Mouse (Mus musculus) heart, embryonic 16.5 days (tissue): ENCODE data around the gene Me3. TPM values are rescaled to one million over a fixed set of nuclear protein-coding genes. Genes with fewer than 3 reads are reported as not detected.

Experiments used
- ATAC-seq: fragments of 200-750 bp; cut with Nextera tagmentation; replicated peaks from 2 replicates; pipeline ENCODE4 v1.8.0; 2017; ENCODE audit warnings: moderate number of reproducible peaks; ENCODE audit not compliant: insufficient read depth, low FRiP score; ENCODE audit errors: extremely low read depth
- H3K27ac ChIP-seq: fragments of 300-500 bp; sonication (generic); 2 replicates; pipeline ENCODE4 v1.5.1; 2014; ENCODE audit warnings: mild to moderate bottlenecking, low read length, control low read depth, moderate library complexity
- H3K27me3 ChIP-seq: fragments of 300-500 bp; sonication (generic); 2 replicates; pipeline ENCODE4 v1.6.1; 2014; ENCODE audit warnings: low read length, mixed read lengths; ENCODE audit not compliant: control insufficient read depth, insufficient read depth
- H3K36me3 ChIP-seq: fragments of 300-500 bp; sonication (generic); 2 replicates; pipeline ENCODE4 v1.6.1; 2014; ENCODE audit not compliant: control insufficient read depth, insufficient read depth
- H3K4me1 ChIP-seq: fragments of 300-500 bp; sonication (generic); 2 replicates; pipeline ENCODE4 v1.6.1; 2014; ENCODE audit warnings: low read length, mixed read lengths; ENCODE audit not compliant: control insufficient read depth, insufficient read depth
- H3K4me2 ChIP-seq: fragments of 300-500 bp; sonication (generic); 2 replicates; pipeline ENCODE4 v1.6.1; 2014; ENCODE audit warnings: low read depth, mild to moderate bottlenecking, control low read depth, low read length
- H3K4me3 ChIP-seq: fragments of 300-500 bp; sonication (generic); 2 replicates; pipeline ENCODE4 v1.5.1; 2014; ENCODE audit warnings: mild to moderate bottlenecking, control low read depth, low read length
- H3K9ac ChIP-seq: fragments of 300-500 bp; sonication (generic); 2 replicates; pipeline ENCODE4 v1.6.1; 2014; ENCODE audit warnings: low read length, control low read depth
- H3K9me3 ChIP-seq: fragments of 300-500 bp; sonication (generic); replicated peaks from 2 replicates; pipeline ENCODE4 v1.6.1; 2016; ENCODE audit warnings: low read length; ENCODE audit not compliant: control insufficient read depth
- WGBS: fragments of 180-500 bp; shearing (Covaris S2); extraction: QIAGEN DNeasy Blood & Tissue Kit; methylation state at CpG from one replicate; pipeline ENCODE4 v1.1.7; 2014; 5-methylcytosine and 5-hydroxymethylcytosine counted together
- polyA plus RNA-seq: library from polyadenylated mRNA; unstranded; fragments of >200 nt; fragmentation: Nextera tagmentation; extraction: Ambion mirVana; gene quantifications from 2 replicates; pipeline ENCODE4 v1.2.1, GENCODE M21; 2015

Gene Me3
- polyA plus RNA-seq, 1 experiment from 2014 or later: 10.8 TPM

DNA sequence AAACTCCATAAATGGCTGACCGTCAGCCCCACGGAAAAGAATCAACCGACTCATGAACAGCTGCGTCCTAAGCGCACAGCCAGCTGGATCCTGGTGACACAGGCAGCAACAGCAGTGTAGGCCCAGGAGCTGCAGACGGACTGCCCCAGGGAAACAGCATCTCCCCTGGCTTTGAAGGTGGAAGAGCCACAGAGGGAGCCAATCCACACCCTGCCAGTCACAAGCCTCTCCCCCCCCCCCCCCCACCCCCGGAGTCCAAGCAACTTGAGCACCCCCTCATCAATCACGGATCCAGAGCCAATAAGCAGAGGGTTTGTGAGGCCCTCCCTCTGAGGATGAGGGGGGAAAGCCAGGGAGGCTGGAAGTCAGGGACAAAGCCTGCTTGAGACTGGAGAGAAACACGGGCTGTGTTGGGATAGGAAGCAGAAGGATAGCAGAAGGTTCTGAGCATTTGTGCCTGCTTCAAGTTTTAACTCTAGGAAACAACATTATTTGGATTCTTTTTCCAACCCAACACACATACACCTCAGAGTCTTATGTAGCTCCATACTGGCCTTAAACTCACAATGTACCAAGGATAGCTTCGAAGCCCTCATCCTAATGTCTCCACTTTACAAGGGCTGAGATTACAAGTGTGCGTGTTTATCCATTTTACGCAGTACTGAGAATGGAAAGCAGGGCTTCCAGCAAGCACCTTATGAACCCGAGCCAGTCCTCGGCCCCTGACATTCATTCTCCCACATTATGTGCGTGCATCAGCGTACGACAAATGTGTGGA, 224.4 kb downstream of the Me3 start:
- Histone ChIP-seq H3K9ac (no peak overlapping the region), H3K4me3 (no peak overlapping the region), H3K9me3 (no peaks in the 10 kb centered on the region), H3K27ac (no peak overlapping the region), H3K27me3 (no peaks in the 10 kb centered on the region), H3K36me3 (no peaks in the 10 kb centered on the region), H3K4me2 (no peak overlapping the region), H3K4me1 (no peaks in the 10 kb centered on the region)
- 60% methylated on average over 17 of the region's 17 CpGs for WGBS
- ATAC-seq: no peak

DNA sequence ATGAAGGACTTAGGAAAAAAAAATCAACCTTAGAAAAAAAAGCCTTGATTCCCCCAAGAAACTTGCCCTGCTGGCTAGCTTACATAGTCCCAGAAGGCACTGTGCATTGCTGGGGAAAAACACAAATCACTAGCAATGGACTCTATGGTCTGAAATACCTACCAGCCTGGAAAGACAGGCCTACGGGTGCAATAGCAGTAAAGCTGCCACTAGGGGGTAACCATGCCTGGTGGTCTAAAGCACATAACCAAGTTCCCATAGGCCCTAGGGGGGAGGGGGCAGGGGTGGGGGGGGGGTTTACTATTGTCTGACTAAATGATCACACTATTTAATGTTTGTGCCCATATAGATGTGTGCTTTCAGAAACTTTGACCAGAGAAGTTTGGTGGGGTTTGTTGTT, 232.6 kb downstream of the Me3 start:
- Histone ChIP-seq H3K36me3 (no peaks in the 10 kb centered on the region), H3K27ac (no peak overlapping the region), H3K9me3 (no peaks in the 10 kb centered on the region), H3K4me1 (no peaks in the 10 kb centered on the region), H3K4me2 (no peak overlapping the region), H3K27me3 (no peaks in the 10 kb centered on the region), H3K4me3 (no peak overlapping the region), H3K9ac (no peak overlapping the region)
- ATAC-seq: no peak
- WGBS: 88% methylated on average over 1 of the region's 1 CpGs

DNA sequence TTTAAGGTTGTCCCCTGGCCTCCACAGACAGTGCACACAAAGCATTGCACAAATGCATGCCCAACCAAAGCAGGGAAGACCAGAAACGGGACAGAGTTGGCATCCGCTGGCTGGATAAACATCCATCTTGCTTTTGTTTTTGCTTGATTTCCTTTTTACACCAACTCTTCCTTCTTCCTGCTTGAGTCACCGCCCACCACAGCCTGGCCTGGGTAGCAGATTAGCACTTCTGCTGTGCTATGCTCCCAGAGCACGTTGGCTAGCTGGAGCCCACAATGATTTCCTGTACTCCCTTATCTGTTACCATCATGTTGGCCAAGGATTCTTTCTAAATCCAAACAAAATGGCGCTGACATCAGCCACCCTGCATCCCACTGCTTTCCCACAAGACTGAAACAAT, 235.0 kb downstream of the Me3 start:
- Histone ChIP-seq H3K4me3 (no peak overlapping the region), H3K4me2 (no peak overlapping the region), H3K27ac (no peak overlapping the region), H3K9ac (no peak overlapping the region), H3K27me3 (no peaks in the 10 kb centered on the region), H3K4me1 (no peaks in the 10 kb centered on the region), H3K36me3 (no peaks in the 10 kb centered on the region), H3K9me3 (no peaks in the 10 kb centered on the region)
- 55% methylated on average over 5 of the region's 5 CpGs for WGBS
- ATAC-seq: no peak

DNA sequence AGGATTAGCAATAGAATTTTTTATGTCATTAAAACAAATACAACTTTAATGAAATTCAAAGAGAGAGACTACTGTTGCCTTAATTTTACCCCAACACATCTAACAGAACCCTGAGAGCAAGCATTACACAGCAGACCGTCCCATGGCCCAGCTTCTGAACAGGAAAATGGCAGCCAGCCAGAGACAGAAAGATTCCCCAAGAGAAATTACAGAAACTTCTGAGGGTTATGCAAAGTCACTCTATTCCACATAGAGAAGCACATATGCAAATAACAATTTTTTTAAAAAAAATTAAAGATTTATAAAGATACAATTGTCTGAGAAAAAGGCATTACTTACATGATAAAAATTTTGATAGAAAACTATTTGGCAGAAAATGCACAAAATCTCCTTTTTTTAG, 247.5 kb downstream of the Me3 start:
- ATAC-seq: no peak
- WGBS: 34% methylated on average over 1 of the region's 1 CpGs

DNA sequence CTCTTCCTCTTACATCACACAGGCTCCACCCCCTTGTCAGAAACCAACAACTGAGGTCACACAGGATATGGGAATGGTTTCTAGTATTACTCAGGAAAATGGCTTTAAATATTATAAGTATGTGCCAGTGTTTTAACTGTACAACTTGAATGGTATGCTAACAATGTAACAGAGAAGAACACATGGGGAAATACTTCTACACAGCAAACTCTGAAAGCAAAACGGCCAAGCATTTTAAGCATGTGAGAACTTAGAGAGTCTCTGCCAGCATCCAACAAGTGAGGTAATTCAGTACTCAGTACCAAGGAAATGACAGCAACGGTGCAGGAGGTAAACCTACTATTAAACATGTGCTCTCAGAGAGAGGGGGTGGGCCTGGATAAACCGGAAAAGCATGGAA, 252.4 kb downstream of the Me3 start:
- Histone ChIP-seq H3K36me3 (no peaks in the 10 kb centered on the region), H3K27me3 (no peaks in the 10 kb centered on the region), H3K4me2 (no peak overlapping the region), H3K4me1 (no peaks in the 10 kb centered on the region), H3K27ac (no peak overlapping the region), H3K9me3 (no peaks in the 10 kb centered on the region), H3K9ac (no peak overlapping the region), H3K4me3 (no peak overlapping the region)
- ATAC-seq: no peak
- 30% methylated on average over 3 of the region's 3 CpGs for WGBS

More for the DNA sequence above, 247.5 kb downstream of the Me3 start:
- no peak overlapping the region for H3K4me2 ChIP-seq
- H3K27ac ChIP-seq: no peak overlapping the region
- no peaks in the 10 kb centered on the region for H3K36me3 ChIP-seq
- H3K4me3 ChIP-seq: no peak overlapping the region
- no peaks in the 10 kb centered on the region for H3K9me3 ChIP-seq
- H3K27me3 ChIP-seq: no peaks in the 10 kb centered on the region
- H3K4me1 ChIP-seq: no peaks in the 10 kb centered on the region
- no peak overlapping the region for H3K9ac ChIP-seq

DNA sequence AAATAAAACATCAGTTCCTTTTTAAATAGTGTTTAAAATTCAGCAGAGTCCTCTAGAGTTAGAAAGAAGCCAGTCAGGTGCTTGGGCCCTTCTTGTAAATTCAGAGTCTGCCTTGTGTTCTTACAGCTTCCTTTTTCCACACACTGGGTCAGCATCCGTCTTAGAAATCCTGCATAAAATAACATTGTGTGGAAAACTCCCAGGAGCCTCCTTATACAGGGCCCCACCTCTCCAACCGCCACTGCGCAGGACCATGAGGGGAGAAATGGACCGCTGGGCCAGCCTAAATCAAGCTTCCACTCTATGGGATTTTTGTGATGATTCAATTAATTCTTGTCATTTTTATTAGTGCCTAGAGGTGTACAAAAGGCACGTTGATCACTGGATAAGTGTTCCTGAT, 259.2 kb downstream of the Me3 start:
- ATAC-seq: no peak
- Histone ChIP-seq H3K4me2 (no peak overlapping the region), H3K27ac (no peak overlapping the region), H3K9me3 (no peaks in the 10 kb centered on the region), H3K4me1 (no peaks in the 10 kb centered on the region), H3K36me3 (no peaks in the 10 kb centered on the region), H3K27me3 (peaks cover 2% of the 10 kb centered on the region; the same call in 1 of the 2 replicates), H3K9ac (no peak overlapping the region), H3K4me3 (no peak overlapping the region)
- 78% methylated on average over 5 of the region's 5 CpGs for WGBS

DNA sequence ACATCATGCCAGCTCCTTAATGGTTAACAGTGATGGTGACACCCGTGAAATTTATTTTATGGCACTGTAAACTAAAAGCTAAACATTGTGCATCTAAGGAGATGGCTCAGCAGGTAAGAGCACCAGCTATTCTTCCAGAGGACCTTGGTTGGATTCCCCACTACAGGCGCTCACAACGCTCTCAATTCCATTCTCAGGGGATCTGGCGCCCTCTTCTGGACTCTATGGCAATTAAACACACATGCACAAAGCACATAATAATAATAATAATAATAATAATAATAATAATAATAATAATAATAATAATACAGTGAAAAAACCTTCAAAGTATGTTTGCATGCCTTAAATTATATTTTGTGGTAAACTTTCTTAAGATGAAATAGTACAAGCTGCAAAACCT, 259.7 kb downstream of the Me3 start:
- no peak for ATAC-seq
- no peak overlapping the region for H3K4me3 ChIP-seq
- no peak overlapping the region for H3K4me2 ChIP-seq
- no peak overlapping the region for H3K9ac ChIP-seq
- no peaks in the 10 kb centered on the region for H3K9me3 ChIP-seq
- no peaks in the 10 kb centered on the region for H3K36me3 ChIP-seq
- peaks cover 2% of the 10 kb centered on the region; the same call in 1 of the 2 replicates for H3K27me3 ChIP-seq
- no peaks in the 10 kb centered on the region for H3K4me1 ChIP-seq
- 35% methylated on average over 4 of the region's 4 CpGs for WGBS
- H3K27ac ChIP-seq: no peak overlapping the region

DNA sequence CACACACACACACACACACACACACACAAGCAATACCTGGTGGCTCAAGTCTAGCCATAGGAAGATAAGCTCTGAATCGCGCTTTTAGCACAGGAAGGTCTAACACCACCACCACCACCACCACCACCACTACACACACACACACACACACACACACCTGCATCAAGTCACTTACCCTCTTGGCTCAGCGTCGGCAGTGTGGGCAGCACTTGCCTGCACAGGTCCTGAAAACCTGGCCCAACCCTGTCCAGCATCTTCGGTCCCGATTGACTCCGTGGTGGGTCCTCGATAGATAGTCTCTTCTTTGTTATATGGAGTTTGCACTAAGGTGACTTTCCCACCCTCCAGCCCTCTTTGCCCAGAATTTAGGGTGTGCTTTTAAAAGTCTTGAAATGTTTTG, 270.8 kb downstream of the Me3 start:
- Histone ChIP-seq H3K36me3 (no peaks in the 10 kb centered on the region), H3K9ac (no peak overlapping the region), H3K4me3 (no peak overlapping the region), H3K4me2 (no peak overlapping the region), H3K27me3 (no peaks in the 10 kb centered on the region), H3K27ac (no peak overlapping the region), H3K9me3 (no peaks in the 10 kb centered on the region), H3K4me1 (peaks cover 5% of the 10 kb centered on the region; the same call in 1 of the 2 replicates)
- 79% methylated on average over 8 of the region's 8 CpGs for WGBS
- ATAC-seq: no peak

DNA sequence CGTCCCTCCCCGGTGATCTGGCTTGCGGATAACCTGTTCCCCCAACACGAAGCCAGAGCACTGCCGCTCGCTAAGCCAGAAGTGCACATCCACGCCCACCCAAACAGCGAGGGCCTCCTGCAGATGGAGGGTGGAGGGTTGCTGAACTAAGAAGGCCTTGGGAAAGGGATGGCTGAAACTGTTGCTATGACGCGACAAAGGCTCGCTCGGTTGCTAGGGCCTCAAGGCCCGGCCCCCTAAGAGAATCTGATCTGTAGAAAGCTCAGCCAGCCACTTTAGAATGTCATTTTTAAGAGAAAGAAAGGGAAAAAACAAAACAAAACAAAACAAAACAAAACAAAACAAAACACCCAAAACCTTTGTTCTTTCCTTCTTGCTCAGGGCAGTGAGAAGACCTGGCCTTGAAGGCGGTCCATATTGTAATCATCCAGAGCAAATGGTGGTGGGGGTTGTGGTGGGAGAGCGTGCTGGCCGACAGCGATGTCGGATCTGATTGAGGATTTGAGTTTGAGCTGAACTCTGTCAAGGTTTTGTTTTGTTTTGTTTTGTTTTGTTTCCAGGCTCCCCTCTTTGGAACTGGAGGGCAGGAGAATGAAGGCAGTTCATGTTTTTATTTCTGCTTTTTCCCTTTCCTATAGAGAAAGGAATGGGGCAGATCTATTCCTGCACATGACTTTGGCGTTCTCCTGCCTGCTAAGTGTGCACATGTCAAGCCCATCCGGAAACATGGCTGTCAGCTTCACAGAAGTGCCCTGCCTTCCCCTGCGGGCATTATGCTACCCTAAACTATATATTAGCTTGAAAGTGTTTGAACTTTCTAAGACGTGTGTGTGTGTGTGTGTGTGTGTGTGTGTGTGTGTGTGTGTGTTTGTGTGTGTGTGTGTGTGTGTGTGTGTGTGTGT, 271.5 kb downstream of the Me3 start, which contains the start of gene Ccdc81:
Gene Ccdc81 (minus strand): TSS at position 188 of the 902 bp plus-strand sequence.
- ATAC-seq: no peak
- Histone ChIP-seq H3K4me3 (0 out of 2 replicates have a peak within 1 kb of the TSS, but pooled peaks have one; percentile 7), H3K27me3 (no peaks in the 10 kb centered on the region), H3K27ac (no peak within 1 kb of the TSS), H3K4me1 (peaks cover 5% of the 10 kb centered on the region; the same call in 1 of the 2 replicates), H3K4me2 (peak within 1 kb of the TSS; percentile 49), H3K9me3 (no peaks in the 10 kb centered on the region), H3K36me3 (no peaks in the 10 kb centered on the region), H3K9ac (no peak within 1 kb of the TSS)
- 38% methylated on average over 22 of the region's 22 CpGs for WGBS
